Mouse (Mus musculus): ENCODE measurements around the gene Adk.

- TF ChIP-seq CTCF (IDR thresholded peaks at IDR 0.05; ENCODE audit: low read depth) (no peak), EP300 (IDR thresholded peaks at IDR 0.05; ENCODE audit: low read depth) (no peak)
Measured at GRCm38 (mm10) chr14:21074398-21075320, 22.3 kb downstream of the Adk start.

Data from heart, postnatal 0 days (tissue).